Mouse (Mus musculus): ENCODE measurements at regions not wholly inside any gene's neighbourhood (a gene's known extent, or its start where the extent isn't known, plus 50 kb on each side); places are given as distances from the start of the nearest gene placed in this dataset.

GRCm38 (mm10) chr8:10768181-10768580 is 240.1 kb downstream of the Irs2 start:
- DNase-seq (ENCODE audit: low spot score), result no peak

DNA sequence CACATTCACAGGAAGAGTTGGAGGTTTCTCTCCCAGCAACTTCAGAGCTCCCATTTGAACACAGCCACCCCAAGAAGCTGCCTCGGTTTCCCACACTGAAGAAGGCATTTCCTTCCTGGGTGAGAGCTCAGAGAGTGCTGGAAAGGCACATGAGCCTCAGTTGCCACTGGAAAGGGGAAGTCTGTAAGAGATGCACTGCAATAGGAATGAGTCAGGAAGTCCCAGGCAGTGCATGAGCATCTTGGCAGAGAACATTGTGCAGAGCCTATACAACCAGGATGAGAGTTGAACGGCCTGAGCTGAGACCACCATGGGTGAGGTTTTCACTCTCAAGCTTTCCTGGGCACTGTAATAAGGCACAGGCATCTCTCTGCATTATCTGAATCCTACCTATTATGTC is 244.4 kb downstream of the Irs2 start:
- no peak for DNase-seq (ENCODE audit: low spot score)

- DNase-seq (ENCODE audit: low spot score), result no peak
Measured at GRCm38 (mm10) chr8:10761694-10762305, 246.5 kb downstream of the Irs2 start.

DNA sequence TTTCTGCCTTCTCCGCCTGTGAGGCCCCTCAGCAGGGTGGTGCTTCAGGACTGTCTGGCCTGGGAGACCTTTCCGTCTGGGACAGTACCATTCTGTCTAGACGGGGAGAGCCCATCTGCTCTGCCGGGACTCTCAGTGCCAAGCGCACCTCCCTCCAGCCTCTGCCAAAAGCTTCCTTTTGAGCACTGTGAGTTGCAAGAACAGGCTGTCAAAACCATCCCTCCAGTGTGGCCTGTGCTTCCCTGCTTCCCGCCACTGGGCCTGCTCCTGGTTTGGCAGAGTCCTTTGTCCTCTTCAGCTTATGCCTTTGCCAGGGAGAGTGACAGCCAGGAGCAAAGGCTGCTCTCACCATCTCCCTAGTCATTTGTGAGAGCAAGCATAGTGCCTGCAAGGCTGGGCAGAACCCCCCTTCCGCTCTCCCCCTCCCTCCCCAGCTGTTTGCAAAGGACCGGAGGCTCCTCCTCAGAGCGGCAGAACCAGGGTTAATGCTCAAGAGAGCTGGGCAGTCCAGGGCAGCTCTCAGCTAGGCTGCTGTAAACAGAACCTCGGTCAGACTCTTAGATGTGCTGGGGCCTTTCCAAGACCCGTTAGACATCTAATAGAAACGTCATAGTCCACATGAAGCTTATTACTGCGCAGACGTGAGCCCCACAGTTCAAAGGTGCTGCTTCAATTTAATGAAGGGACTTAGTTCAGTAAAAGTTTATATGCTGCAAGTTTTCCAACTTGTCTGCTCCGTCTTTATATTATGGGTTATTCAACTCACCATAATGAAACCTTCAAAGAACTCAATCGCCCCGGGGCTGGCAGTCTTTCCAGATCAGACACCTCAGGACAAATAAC is 247.2 kb downstream of the Irs2 start:
- peak; percentile 42 for DNase-seq (ENCODE audit: low spot score)

GRCm38 (mm10) chr8:10760231-10760630 is 248.0 kb downstream of the Irs2 start:
- DNase-seq (ENCODE audit: low spot score), result no peak

- no peak for DNase-seq (ENCODE audit: low spot score)
Measured at GRCm38 (mm10) chr8:10758151-10758550, 250.1 kb downstream of the Irs2 start.

DNA sequence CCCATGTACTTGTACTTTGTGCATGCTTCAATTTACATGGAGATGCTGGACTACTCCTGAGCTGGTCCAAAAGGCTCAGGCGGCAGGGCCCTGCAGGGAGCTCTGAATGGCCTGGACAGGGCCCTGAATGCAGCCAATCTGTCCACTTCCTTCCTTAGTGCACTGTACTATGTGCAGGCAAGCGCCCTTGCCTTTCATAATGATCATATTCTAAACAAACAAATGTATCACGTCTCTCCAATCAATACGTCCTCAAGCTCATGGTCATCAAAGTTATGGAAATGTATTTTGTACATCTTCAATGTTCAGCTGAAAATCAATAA is 253.3 kb downstream of the Irs2 start:
- no peak for DNase-seq (ENCODE audit: low spot score)

- DNase-seq (ENCODE audit: low spot score), result no peak
Measured at GRCm38 (mm10) chr8:10754232-10754985, 253.8 kb downstream of the Irs2 start.

- no peak for DNase-seq (ENCODE audit: low spot score)
Measured at GRCm38 (mm10) chr8:10753056-10753455, 255.2 kb downstream of the Irs2 start.

DNA sequence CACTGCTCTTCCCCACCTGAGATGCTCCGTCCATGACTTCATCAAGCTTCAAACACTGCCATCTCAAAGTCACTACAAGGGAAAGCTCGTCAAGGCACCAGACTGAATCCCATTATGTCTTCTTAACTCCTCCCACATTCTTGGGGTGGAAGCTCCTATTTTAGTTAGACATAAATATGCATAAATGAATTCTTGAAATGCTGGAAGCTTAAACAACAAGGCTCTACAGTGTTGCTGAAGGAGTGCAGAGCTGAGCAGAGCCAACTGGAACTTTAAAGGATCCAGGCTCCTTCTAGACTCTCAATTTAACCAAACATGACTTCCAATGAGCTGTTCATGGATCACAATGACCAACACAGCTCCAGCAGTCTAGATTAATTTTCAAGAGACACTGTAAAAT is 261.1 kb downstream of the Irs2 start:
- no peak for DNase-seq (ENCODE audit: low spot score)

DNA sequence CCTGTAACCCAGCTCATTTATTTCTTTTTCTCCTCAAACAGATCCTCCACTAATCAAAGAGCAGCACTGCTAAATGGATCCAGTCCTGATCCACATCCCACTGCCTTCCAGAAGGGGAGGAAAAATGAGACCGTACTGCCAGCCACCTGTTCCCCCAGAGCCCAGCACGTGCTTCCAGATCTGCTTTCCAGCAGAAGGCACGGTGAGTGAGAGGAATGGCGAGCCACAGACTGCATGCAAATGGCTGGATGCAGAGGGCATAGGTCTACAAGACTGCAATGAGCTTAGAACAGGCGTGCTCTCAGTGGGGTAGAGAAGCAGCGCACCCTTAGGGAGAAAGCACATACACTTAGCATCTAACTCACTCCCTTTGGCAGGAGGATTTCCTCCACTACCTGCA is 265.0 kb downstream of the Irs2 start:
- DNase-seq (ENCODE audit: low spot score), result no peak

DNA sequence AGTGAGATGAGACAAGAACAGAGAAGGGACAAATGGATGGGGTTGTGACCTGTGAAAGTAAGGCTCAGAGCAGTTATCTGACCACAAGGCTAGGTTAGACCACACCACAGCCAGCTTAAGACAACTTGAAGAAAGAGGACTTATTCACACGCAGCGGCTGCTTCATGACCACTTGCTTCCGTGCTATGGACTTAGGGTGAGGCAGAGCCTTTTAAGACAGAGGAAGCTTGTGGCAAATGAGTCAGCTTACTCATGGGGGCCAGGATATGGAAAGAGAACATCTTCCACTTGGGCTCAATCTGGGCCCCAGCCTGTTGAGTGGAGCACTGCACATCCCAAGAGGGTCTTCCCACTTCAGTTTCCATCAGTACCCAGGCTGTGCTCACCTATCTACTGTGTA is 267.4 kb downstream of the Irs2 start:
- DNase-seq (ENCODE audit: low spot score), result no peak

DNA sequence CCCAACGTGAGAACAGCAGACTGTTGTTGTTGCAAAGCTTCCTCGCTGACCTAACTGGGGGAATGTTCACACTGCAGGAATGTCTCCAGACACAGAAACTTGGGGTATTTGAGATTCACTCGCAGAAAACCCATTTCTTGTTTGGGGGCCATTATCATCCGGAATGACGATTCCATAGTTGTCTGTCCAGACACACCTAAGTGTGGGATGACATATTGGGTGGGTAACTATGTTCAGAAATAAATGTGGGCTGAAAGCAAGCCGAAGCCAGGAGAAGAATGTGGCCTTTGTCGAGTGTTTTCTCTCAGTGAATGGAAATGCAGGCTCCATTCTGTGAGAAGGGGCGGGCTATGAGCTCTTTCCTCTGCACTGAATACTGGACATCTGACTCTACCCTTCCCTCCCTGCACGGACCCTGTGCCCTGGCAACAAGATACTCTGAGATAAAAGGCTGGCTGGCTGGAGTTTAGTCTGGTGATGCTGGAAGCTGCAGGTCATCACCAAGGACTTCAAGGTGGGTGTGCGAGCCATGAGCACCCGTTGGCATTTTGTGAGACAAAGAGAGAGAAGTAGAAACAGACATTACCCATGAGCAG is 269.7 kb downstream of the Irs2 start:
- DNase-seq (ENCODE audit: low spot score), result no peak

DNA sequence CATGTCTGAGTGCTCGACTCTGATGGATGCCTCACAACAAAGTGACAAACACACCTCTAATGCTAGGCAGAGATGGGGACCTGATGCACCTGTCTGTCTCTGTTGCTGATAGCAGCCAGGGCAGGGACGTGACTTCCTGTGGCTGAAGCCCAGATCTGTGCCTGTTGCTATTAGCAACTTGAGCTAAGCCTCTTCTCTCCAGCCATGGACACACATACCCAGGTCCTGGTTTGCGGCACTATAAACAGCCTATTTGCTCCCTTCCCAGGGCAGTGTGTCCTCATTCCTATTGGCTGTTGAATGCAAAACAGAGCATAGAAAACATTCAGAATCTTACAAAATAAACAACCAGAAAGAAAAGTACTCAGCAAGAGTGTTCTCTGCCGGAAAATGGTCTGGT is 273.5 kb downstream of the Irs2 start:
- no peak for DNase-seq (ENCODE audit: low spot score)

GRCm38 (mm10) chr8:10723332-10723731 is 284.9 kb downstream of the Irs2 start:
- no peak for DNase-seq (ENCODE audit: low spot score)

- no peak for DNase-seq (ENCODE audit: low spot score)
Measured at GRCm38 (mm10) chr8:10722742-10723141, 285.5 kb downstream of the Irs2 start.

- no peak for DNase-seq (ENCODE audit: low spot score)
Measured at GRCm38 (mm10) chr8:10722342-10722741, 285.9 kb downstream of the Irs2 start.

DNA sequence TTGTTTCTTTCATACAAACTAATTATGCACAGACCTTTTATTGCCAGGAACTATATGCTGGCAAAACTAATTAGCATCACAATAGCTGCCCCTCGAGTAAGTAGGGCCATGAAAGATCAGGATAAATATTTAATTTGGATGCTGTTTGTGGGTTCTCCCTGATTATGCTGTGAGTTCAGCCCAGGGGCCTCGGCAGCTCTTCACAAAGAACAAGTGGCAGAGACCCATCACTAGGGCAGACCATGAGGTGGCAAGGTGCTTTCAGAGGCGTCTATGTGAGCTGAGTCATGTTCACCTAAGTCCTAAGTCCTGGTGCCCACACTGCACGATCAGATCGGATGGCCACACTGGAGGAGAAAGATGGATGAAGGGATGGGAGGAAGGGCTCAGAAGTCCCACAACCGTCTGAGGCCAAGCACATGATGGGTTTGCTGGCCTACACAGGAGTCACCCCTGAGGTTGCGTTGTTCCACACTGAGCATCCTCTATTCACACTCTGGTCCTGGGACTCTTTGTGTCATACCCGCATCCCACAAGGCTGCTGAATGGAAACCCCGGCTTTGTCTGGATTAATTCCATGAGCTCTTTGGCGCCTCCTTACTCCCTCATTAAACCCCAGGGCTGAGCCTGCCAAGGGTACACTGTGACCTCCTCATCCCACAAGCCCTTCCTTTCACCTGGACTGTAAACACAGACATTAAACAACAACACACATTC is 287.0 kb downstream of the Irs2 start:
- DNase-seq (ENCODE audit: low spot score), result no peak

- no peak for DNase-seq (ENCODE audit: low spot score)
Measured at GRCm38 (mm10) chr8:10720398-10720797, 287.9 kb downstream of the Irs2 start.

GRCm38 (mm10) chr8:10719411-10719810 is 288.8 kb downstream of the Irs2 start:
- no peak for DNase-seq (ENCODE audit: low spot score)

DNA sequence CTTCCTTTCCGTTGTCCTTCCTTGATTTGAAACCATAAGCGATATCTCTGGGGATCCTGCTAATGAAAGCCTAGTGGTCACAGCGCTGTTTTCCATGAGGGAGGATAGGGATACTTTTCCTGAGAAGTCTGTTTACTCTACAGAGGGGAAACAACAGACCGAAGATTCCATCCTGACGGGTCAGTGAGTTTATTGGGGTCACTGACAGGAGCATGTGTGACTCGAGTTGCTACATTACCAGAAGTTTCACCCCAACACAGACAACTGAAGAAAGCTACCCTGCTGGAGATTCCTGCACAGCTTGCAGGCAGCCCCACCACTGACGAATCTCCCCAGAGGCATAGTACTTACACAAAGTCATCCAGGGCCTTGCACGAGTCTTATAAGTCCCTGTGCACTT is 291.0 kb downstream of the Irs2 start:
- DNase-seq (ENCODE audit: low spot score), result no peak

GRCm38 (mm10) chr8:10716161-10716560 is 292.1 kb downstream of the Irs2 start:
- no peak for DNase-seq (ENCODE audit: low spot score)
